In the genomic region with DNA sequence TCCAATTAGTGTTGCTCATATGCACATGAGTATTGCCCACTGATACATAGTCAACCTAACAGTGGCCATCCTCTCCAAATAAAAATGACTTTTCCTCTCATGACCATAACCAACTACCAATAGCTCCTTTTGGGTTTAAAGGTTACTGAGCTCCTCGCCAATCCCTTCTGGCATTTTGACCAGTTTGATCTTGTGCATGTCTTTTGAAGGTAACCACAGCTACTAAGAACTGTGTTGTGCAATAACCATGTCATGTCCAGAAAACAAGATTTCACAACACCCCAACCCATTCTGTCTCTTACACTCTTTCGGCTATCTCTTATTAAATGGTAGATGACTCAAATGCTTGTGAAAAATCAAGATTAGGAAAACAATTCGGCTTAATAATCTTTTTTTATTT, we compare ENCODE assay signal across 23 mouse cellular contexts. TPM values are rescaled to one million over a fixed set of nuclear protein-coding genes. Genes with fewer than 3 reads are reported as not detected.
DNase-seq lines count a peak whose midpoint lies in the region; ATAC-seq and TF ChIP-seq lines count a peak whose summit lies in the region.
"Had no signal": no experiment of that assay in that cellular context is flagged by ENCODE, and none has a peak within 500 bp of the region (broad histone marks: within the 10 kb centered on the region; RNA-seq: fewer than 3 reads in every experiment).

No protein-coding gene starts in this region.

- ATAC-seq in kidney, embryonic 16.5 days (ENCODE audit: low FRiP score, low TSS enrichment), result no peak
- ATAC-seq in liver, postnatal 0 days, result no peak
- ATAC-seq: activated CD4-positive, CD25-positive, alpha-beta regulatory T cell, adult 4 months; forebrain, embryonic 15.5 days; hindbrain, postnatal 0 days; Patski had no signal

- no peak for TF ChIP-seq EP300 in liver, postnatal 0 days (IDR thresholded peaks at IDR 0.05; ENCODE audit: low read depth)

- no peaks in the 10 kb centered on the region for H3K79me2 ChIP-seq in liver, adult 2 months (ENCODE audit: control insufficient read depth, insufficient read depth, low read length)

- no peak overlapping the region for H3K27ac ChIP-seq in kidney, adult 2 months (ENCODE audit: insufficient read depth, low read depth, low read length)
- H3K27ac ChIP-seq in kidney, embryonic 16.5 days (ENCODE audit: low read length), result no peak overlapping the region
- H3K27ac ChIP-seq in liver, adult 2 months (replicated peaks; ENCODE audit: insufficient read depth, low read depth, low read length), result no peak overlapping the region
- H3K27ac ChIP-seq in liver, postnatal 0 days (ENCODE audit: low read depth), result no peak overlapping the region
- H3K27ac ChIP-seq: embryonic facial prominence, embryonic 12.5 days; forebrain, embryonic 15.5 days; heart, adult 2 months; heart, embryonic 15.5 days; hindbrain, embryonic 13.5 days; hindbrain, postnatal 0 days had no signal

- no peak for TF ChIP-seq POLR2A in kidney, adult 2 months (IDR thresholded peaks at IDR 0.05; ENCODE audit: low read depth, low read length)
- no peak for TF ChIP-seq POLR2A in liver, adult 2 months (IDR thresholded peaks at IDR 0.05; ENCODE audit: extremely low read depth, insufficient read depth, low read length)

- no peaks in the 10 kb centered on the region for H3K4me1 ChIP-seq in kidney, adult 2 months (ENCODE audit: control insufficient read depth, insufficient read depth, low read length)
- H3K4me1 ChIP-seq in kidney, embryonic 16.5 days (ENCODE audit: insufficient read depth, low read length), result no peaks in the 10 kb centered on the region
- H3K4me1 ChIP-seq in liver, adult 2 months (ENCODE audit: control insufficient read depth, insufficient read depth, low read length), result peaks cover 5% of the 10 kb centered on the region; the same call in 1 of the 2 replicates
- no peaks in the 10 kb centered on the region for H3K4me1 ChIP-seq in liver, postnatal 0 days (ENCODE audit: insufficient read depth)
- H3K4me1 ChIP-seq: embryonic facial prominence, embryonic 12.5 days had no signal

- no peaks in the 10 kb centered on the region for H3K9me3 ChIP-seq in kidney, embryonic 16.5 days (ENCODE audit: low read length)
- no peaks in the 10 kb centered on the region for H3K9me3 ChIP-seq in liver, postnatal 0 days (ENCODE audit: low read length)
- H3K9me3 ChIP-seq: embryonic facial prominence, embryonic 12.5 days; forebrain, embryonic 15.5 days; heart, embryonic 15.5 days; hindbrain, embryonic 13.5 days had no signal

- peak; percentile 36 for DNase-seq in adrenal gland, adult 2 months
- no peak for DNase-seq in adrenal gland, adult 18-20 months (ENCODE audit: low spot score in 2 of 2)
- peak; percentile 74 for DNase-seq in kidney, adult 2 months
- peak; percentile 95 for DNase-seq in liver, adult 2 months (ENCODE audit: extremely low read depth, low read depth, low spot score)
- no peak for DNase-seq in liver, postnatal 0 days
- no peak for DNase-seq in layer of hippocampus, adult 9-10 months (ENCODE audit: low spot score)
- DNase-seq: cerebellum, adult 11-12 months; cerebellum, adult 9-10 months; cerebellum, postnatal 25 days; gastrocnemius, postnatal 14 days; heart, adult 2 months; heart, postnatal 14 days had no signal

- H3K27me3 ChIP-seq in kidney, adult 2 months (replicated peaks; ENCODE audit: control insufficient read depth, insufficient read depth, low read length), result no peaks in the 10 kb centered on the region
- H3K27me3 ChIP-seq in kidney, embryonic 16.5 days (ENCODE audit: insufficient read depth, low read length), result no peaks in the 10 kb centered on the region
- H3K27me3 ChIP-seq in liver, adult 2 months (ENCODE audit: control insufficient read depth, insufficient read depth, low read length), result no peaks in the 10 kb centered on the region
- no peaks in the 10 kb centered on the region for H3K27me3 ChIP-seq in liver, postnatal 0 days (ENCODE audit: insufficient read depth, low read length)
- H3K27me3 ChIP-seq: CH12.LX; embryonic facial prominence, embryonic 12.5 days; forebrain, embryonic 15.5 days; heart, embryonic 15.5 days; hindbrain, embryonic 13.5 days had no signal

- TF ChIP-seq CTCF in kidney, adult 2 months (conservative IDR thresholded peaks at IDR 0.05; ENCODE audit: insufficient read depth, insufficient read length, low read depth, low read length), result no peak
- TF ChIP-seq CTCF in liver, adult 2 months (IDR thresholded peaks at IDR 0.05; ENCODE audit: low read depth, low read length), result no peak
- no peak for TF ChIP-seq CTCF in liver, postnatal 0 days (IDR thresholded peaks at IDR 0.05; ENCODE audit: low read depth)

- no peak overlapping the region for H3K4me3 ChIP-seq in kidney, adult 2 months (ENCODE audit: insufficient read depth, low read depth, low read length)
- H3K4me3 ChIP-seq in kidney, embryonic 16.5 days (ENCODE audit: low read length), result no peak overlapping the region
- no peak overlapping the region for H3K4me3 ChIP-seq in liver, adult 2 months (ENCODE audit: insufficient read depth, low read depth, low read length)
- no peak overlapping the region for H3K4me3 ChIP-seq in liver, postnatal 0 days (ENCODE audit: low read depth, low read length)
- H3K4me3 ChIP-seq: embryonic facial prominence, embryonic 12.5 days; forebrain, embryonic 15.5 days; heart, adult 2 months; heart, embryonic 15.5 days; hindbrain, embryonic 13.5 days had no signal

- WGBS in kidney, adult 2 months, result 75% methylated on average over 3 of the region's 3 CpGs
- WGBS in kidney, embryonic 16.5 days, result 84% methylated on average over 3 of the region's 3 CpGs
- WGBS in liver, adult 2 months, result 18% methylated on average over 3 of the region's 3 CpGs
- WGBS in liver, postnatal 0 days (ENCODE audit: insufficient replicate concordance), result 56% methylated on average over 3 of the region's 3 CpGs

- H3K9ac ChIP-seq in kidney, embryonic 16.5 days (replicated peaks; ENCODE audit: low read length), result no peak overlapping the region
- no peak overlapping the region for H3K9ac ChIP-seq in liver, adult 2 months (ENCODE audit: low read depth, low read length)
- H3K9ac ChIP-seq in liver, postnatal 0 days (replicated peaks), result no peak overlapping the region
- H3K9ac ChIP-seq: embryonic facial prominence, embryonic 12.5 days; forebrain, embryonic 15.5 days; heart, embryonic 15.5 days; hindbrain, embryonic 13.5 days had no signal

- no peaks in the 10 kb centered on the region for H3K36me3 ChIP-seq in kidney, adult 2 months (ENCODE audit: control insufficient read depth, insufficient read depth, low read length)
- no peaks in the 10 kb centered on the region for H3K36me3 ChIP-seq in kidney, embryonic 16.5 days (ENCODE audit: insufficient read depth, low read length)
- H3K36me3 ChIP-seq in liver, adult 2 months (ENCODE audit: control insufficient read depth, insufficient read depth, low read length), result no peaks in the 10 kb centered on the region
- no peaks in the 10 kb centered on the region for H3K36me3 ChIP-seq in liver, postnatal 0 days (replicated peaks; ENCODE audit: insufficient read depth, low read length)
- H3K36me3 ChIP-seq: embryonic facial prominence, embryonic 12.5 days; forebrain, embryonic 15.5 days; heart, embryonic 15.5 days; hindbrain, embryonic 13.5 days had no signal

- no peak overlapping the region for H3K4me2 ChIP-seq in kidney, embryonic 16.5 days (replicated peaks; ENCODE audit: low read depth, low read length)
- H3K4me2 ChIP-seq in liver, postnatal 0 days (ENCODE audit: low read depth, low read length), result no peak overlapping the region
- H3K4me2 ChIP-seq: embryonic facial prominence, embryonic 12.5 days; forebrain, embryonic 15.5 days; heart, embryonic 11.5 days; heart, embryonic 15.5 days; hindbrain, embryonic 13.5 days had no signal

RNA-seq across cellular contexts. Expression of a gene that starts 29.7 kb away (rescaled TPM):
- total RNA-seq in adrenal gland, adult 2 months (2021), result 1 to 10 TPM; 5.2 to 7.3 TPM
- polyA plus RNA-seq in adrenal gland, adult 2 months (2012; rRNA removed), result 0.11 and 0.16 TPM in 2 replicates
- total RNA-seq in adrenal gland, adult 18-20 months (2021), result 1 to 10 TPM; 5.1 to 6.9 TPM
- polyA plus RNA-seq in kidney, adult 2 months (2012; rRNA removed), result 21.8 and 22.4 TPM in 2 replicates
- polyA plus RNA-seq in kidney, embryonic 16.5 days (2015; fragmentation: Nextera tagmentation; extraction: Ambion mirVana), result 27.8 and 29.4 TPM in 2 replicates
- 1.8 and 3.1 TPM in 2 replicates for total RNA-seq in liver, adult 2 months (2014; rRNA removed)
- polyA plus RNA-seq in liver, adult 2 months (2012; rRNA removed), result 0.31 and 0.49 TPM in 2 replicates
- 3.1 and 3.6 TPM in 2 replicates for polyA plus RNA-seq in liver, postnatal 0 days (2015; fragmentation: Nextera tagmentation; extraction: Ambion mirVana)
- total RNA-seq: hematopoietic stem cell, adult 5-6 weeks had no signal
- polyA plus RNA-seq: Patski had no signal

RNA-seq across cellular contexts. Expression of a gene that starts 38.0 kb away (rescaled TPM):
- 1 to 10 TPM in 1 of 2 experiments, under 1 TPM in 1; 0.61 to 1.3 TPM for total RNA-seq in adrenal gland, adult 2 months (2021)
- 0.02 TPM in 1 of 2 replicates, not detected in the other for polyA plus RNA-seq in adrenal gland, adult 2 months (2012; rRNA removed)
- total RNA-seq in adrenal gland, adult 18-20 months (2021), result under 1 TPM; 0.33 to 0.96 TPM
- polyA plus RNA-seq in kidney, adult 2 months (2012; rRNA removed), result 0.22 and 0.68 TPM in 2 replicates
- 0.64 and 1.3 TPM in 2 replicates for polyA plus RNA-seq in kidney, embryonic 16.5 days (2015; fragmentation: Nextera tagmentation; extraction: Ambion mirVana)
- total RNA-seq in liver, adult 2 months (2014; rRNA removed), result not detected in 2 replicates
- polyA plus RNA-seq in liver, adult 2 months (2012; rRNA removed), result not detected in 2 replicates
- polyA plus RNA-seq in liver, postnatal 0 days (2015; fragmentation: Nextera tagmentation; extraction: Ambion mirVana), result not detected in 2 replicates
- total RNA-seq: heart, adult 2 months; heart, postnatal 14 days had no signal
- polyA plus RNA-seq: heart, adult 2 months had no signal

Comparison
In these comparisons a context has a peak if more than half of its experiments do, and no peak if none do; other contexts are left out.
1. DNase-seq: peak in adrenal gland, adult 2 months (single experiment), kidney, adult 2 months (single experiment) and liver, adult 2 months (single experiment); none in adrenal gland, adult 18-20 months (0 of 2), liver, postnatal 0 days (single experiment) and layer of hippocampus, adult 9-10 months (single experiment).